Comparison of ENCODE assay signal across 18 mouse cellular contexts in the genomic region with DNA sequence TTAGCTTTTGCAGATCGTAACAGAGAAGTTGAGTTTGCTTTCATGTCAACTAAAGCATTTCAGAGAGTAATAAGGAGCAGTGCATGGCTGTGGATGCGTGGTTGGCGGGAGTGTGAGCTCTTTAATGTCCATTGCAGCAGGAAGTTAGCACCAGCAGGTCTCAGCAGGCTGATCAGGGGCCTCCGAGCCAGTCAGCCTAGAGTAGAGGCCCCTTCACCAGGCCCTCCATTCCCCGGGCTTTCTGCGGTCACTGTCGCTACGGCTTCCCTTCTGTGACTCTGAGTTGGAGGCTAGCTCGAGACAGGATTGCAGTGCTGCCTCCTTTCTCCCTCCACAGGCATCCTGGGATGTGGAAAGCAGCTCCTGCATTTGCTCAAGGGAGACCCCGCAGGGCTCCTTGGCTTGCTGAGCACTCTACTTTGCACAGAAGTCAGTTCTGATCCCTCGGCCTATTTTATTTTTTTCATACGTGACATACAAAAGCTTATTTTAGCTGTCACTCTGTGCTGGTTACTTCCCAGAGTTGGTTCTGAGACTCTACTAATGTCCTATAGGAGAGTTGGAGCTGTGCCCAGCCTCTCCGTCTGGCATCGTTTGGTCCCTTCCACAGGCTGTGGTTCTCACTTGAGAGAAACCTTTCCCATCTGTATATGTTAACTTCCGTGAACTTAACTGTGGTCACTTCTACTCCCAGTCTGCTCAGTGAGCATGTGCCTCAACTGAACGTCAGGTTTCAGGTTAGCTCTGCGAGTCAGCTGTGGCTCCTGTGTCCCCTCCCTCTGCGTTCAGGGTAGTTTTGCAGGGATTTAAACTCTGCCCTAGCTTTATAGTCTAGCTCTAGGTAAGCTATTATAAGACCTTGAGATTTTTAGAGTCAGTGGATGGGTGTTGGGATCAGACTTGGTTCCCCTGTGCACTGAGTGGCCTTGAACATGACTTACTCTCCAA. TPM values are rescaled to one million over a fixed set of nuclear protein-coding genes. Genes with fewer than 3 reads are reported as not detected.
A peak's percentile ranks its signal among the peaks of the same experiment; 100 is the strongest.
DNase-seq lines count a peak whose midpoint lies in the region; ATAC-seq and TF ChIP-seq lines count a peak whose summit lies in the region.
"Had no signal": no experiment of that assay in that cellular context is flagged by ENCODE, and none has a peak within 500 bp of the region (broad histone marks: within the 10 kb centered on the region; RNA-seq: fewer than 3 reads in every experiment).

No protein-coding gene starts in this region.

- no peaks in the 10 kb centered on the region for H3K27me3 ChIP-seq in embryonic facial prominence, embryonic 13.5 days
- H3K27me3 ChIP-seq in embryonic facial prominence, embryonic 10.5 days (replicated peaks; ENCODE audit: low read depth, poor library complexity, severe bottlenecking): no peaks in the 10 kb centered on the region
- H3K27me3 ChIP-seq in liver, embryonic 12.5 days (replicated peaks): no peaks in the 10 kb centered on the region
- no peaks in the 10 kb centered on the region for H3K27me3 ChIP-seq in liver, postnatal 0 days (ENCODE audit: insufficient read depth, low read length)
- H3K27me3 ChIP-seq in cerebellum, adult 2 months (ENCODE audit: control insufficient read depth, insufficient read depth, low read length): no peaks in the 10 kb centered on the region
- H3K27me3 ChIP-seq in liver, embryonic 13.5 days: no peaks in the 10 kb centered on the region
- H3K27me3 ChIP-seq: midbrain, embryonic 12.5 days; neural tube, embryonic 12.5 days had no signal

- no peak overlapping the region for H3K4me2 ChIP-seq in embryonic facial prominence, embryonic 13.5 days
- H3K4me2 ChIP-seq in liver, embryonic 12.5 days: peak overlapping the region; percentile 42
- no peak overlapping the region for H3K4me2 ChIP-seq in liver, postnatal 0 days (ENCODE audit: low read depth, low read length)
- peak overlapping the region; percentile 46 for H3K4me2 ChIP-seq in liver, embryonic 13.5 days
- H3K4me2 ChIP-seq: heart, embryonic 11.5 days; midbrain, embryonic 12.5 days; neural tube, embryonic 12.5 days had no signal

- H3K4me3 ChIP-seq in embryonic facial prominence, embryonic 13.5 days: no peak overlapping the region
- H3K4me3 ChIP-seq in embryonic facial prominence, embryonic 10.5 days: no peak overlapping the region
- H3K4me3 ChIP-seq in liver, embryonic 12.5 days: peak overlapping the region; percentile 6; the same call in 1 of the 2 replicates
- no peak overlapping the region for H3K4me3 ChIP-seq in liver, postnatal 0 days (ENCODE audit: low read depth, low read length)
- H3K4me3 ChIP-seq in cerebellum, adult 2 months (replicated peaks; ENCODE audit: insufficient read depth, low read depth, low read length): no peak overlapping the region
- peak overlapping the region; percentile 12 for H3K4me3 ChIP-seq in liver, embryonic 13.5 days (replicated peaks)
- H3K4me3 ChIP-seq: gastrocnemius, adult 2 months; midbrain, embryonic 12.5 days; neural tube, embryonic 12.5 days had no signal

- TF ChIP-seq POLR2A in cerebellum, adult 2 months (IDR thresholded peaks at IDR 0.05; ENCODE audit: borderline replicate concordance, insufficient read depth, low read length): no peak

- TF ChIP-seq EP300 in liver, postnatal 0 days (IDR thresholded peaks at IDR 0.05; ENCODE audit: low read depth): no peak

- WGBS in embryonic facial prominence, embryonic 13.5 days: 77% methylated on average over 18 of the region's 18 CpGs
- 88% methylated on average over 18 of the region's 18 CpGs for WGBS in embryonic facial prominence, embryonic 10.5 days
- 44% methylated on average over 18 of the region's 18 CpGs for WGBS in liver, embryonic 12.5 days (ENCODE audit: insufficient replicate concordance)
- 65% methylated on average over 18 of the region's 18 CpGs for WGBS in liver, postnatal 0 days (ENCODE audit: insufficient replicate concordance)
- 48% methylated on average over 18 of the region's 18 CpGs for WGBS in cerebellum, adult 2 months
- WGBS in liver, embryonic 13.5 days (ENCODE audit: insufficient replicate concordance): 47% methylated on average over 18 of the region's 18 CpGs

- no peak for ATAC-seq in embryonic facial prominence, embryonic 13.5 days (ENCODE audit: insufficient number of reproducible peaks, insufficient read depth, low FRiP score, low TSS enrichment, low read depth)
- ATAC-seq in liver, embryonic 12.5 days: no peak
- ATAC-seq in liver, postnatal 0 days: no peak
- no peak for ATAC-seq in liver, embryonic 13.5 days (ENCODE audit: low read depth)

- no peaks in the 10 kb centered on the region for H3K4me1 ChIP-seq in embryonic facial prominence, embryonic 13.5 days
- 0 out of 2 replicates have a peak, but pooled peaks cover under 1% of the 10 kb centered on the region for H3K4me1 ChIP-seq in embryonic facial prominence, embryonic 10.5 days
- H3K4me1 ChIP-seq in liver, embryonic 12.5 days: peaks cover 25% of the 10 kb centered on the region
- no peaks in the 10 kb centered on the region for H3K4me1 ChIP-seq in liver, postnatal 0 days (ENCODE audit: insufficient read depth)
- H3K4me1 ChIP-seq in cerebellum, adult 2 months (ENCODE audit: control insufficient read depth, insufficient read depth, low read length): peaks cover 8% of the 10 kb centered on the region; the same call in 1 of the 2 replicates
- peaks cover 14% of the 10 kb centered on the region for H3K4me1 ChIP-seq in liver, embryonic 13.5 days (replicated peaks)
- H3K4me1 ChIP-seq: midbrain, embryonic 12.5 days; neural tube, embryonic 12.5 days had no signal

- no peaks in the 10 kb centered on the region for H3K9me3 ChIP-seq in embryonic facial prominence, embryonic 13.5 days
- H3K9me3 ChIP-seq in embryonic facial prominence, embryonic 10.5 days: no peaks in the 10 kb centered on the region
- no peaks in the 10 kb centered on the region for H3K9me3 ChIP-seq in liver, embryonic 12.5 days (replicated peaks)
- H3K9me3 ChIP-seq in liver, postnatal 0 days (ENCODE audit: low read length): no peaks in the 10 kb centered on the region
- no peaks in the 10 kb centered on the region for H3K9me3 ChIP-seq in liver, embryonic 13.5 days (replicated peaks)
- H3K9me3 ChIP-seq: midbrain, embryonic 12.5 days; neural tube, embryonic 12.5 days had no signal

- no peak for TF ChIP-seq CTCF in liver, postnatal 0 days (IDR thresholded peaks at IDR 0.05; ENCODE audit: low read depth)
- no peak for TF ChIP-seq CTCF in cerebellum, adult 2 months (IDR thresholded peaks at IDR 0.05; ENCODE audit: borderline replicate concordance, insufficient read depth, low read depth, low read length)

- DNase-seq in embryonic facial prominence, embryonic 10.5 days (ENCODE audit: low spot score): no peak
- DNase-seq in liver, postnatal 0 days: no peak
- peak; percentile 59 to 68 for DNase-seq in cerebellum, adult 2 months
- DNase-seq in liver, embryonic 13.5 days: no peak
- DNase-seq in gastrocnemius, adult 18-20 months (ENCODE audit: low spot score): no peak
- DNase-seq in adrenal gland, adult 2 months: no peak
- DNase-seq: adrenal gland, postnatal 14 days; gastrocnemius, adult 2 months; heart, postnatal 4 days; kidney, postnatal 10 days; layer of hippocampus, adult 9-11 months; lung, adult 2 months; retina, postnatal 1 day had no signal

- H3K36me3 ChIP-seq in embryonic facial prominence, embryonic 13.5 days: no peaks in the 10 kb centered on the region
- no peaks in the 10 kb centered on the region for H3K36me3 ChIP-seq in embryonic facial prominence, embryonic 10.5 days (replicated peaks)
- H3K36me3 ChIP-seq in liver, embryonic 12.5 days: no peaks in the 10 kb centered on the region
- peaks cover 19% of the 10 kb centered on the region for H3K36me3 ChIP-seq in liver, postnatal 0 days (replicated peaks; ENCODE audit: insufficient read depth, low read length)
- H3K36me3 ChIP-seq in liver, embryonic 13.5 days: no peaks in the 10 kb centered on the region
- H3K36me3 ChIP-seq: midbrain, embryonic 12.5 days; neural tube, embryonic 12.5 days had no signal

- no peak overlapping the region for H3K9ac ChIP-seq in embryonic facial prominence, embryonic 13.5 days
- H3K9ac ChIP-seq in liver, embryonic 12.5 days: peak overlapping the region; percentile 35; the same call in 1 of the 2 replicates
- H3K9ac ChIP-seq in liver, postnatal 0 days (replicated peaks): no peak overlapping the region
- peak overlapping the region; percentile 39; the same call in 1 of the 2 replicates for H3K9ac ChIP-seq in liver, embryonic 13.5 days
- H3K9ac ChIP-seq: midbrain, embryonic 12.5 days; neural tube, embryonic 12.5 days had no signal

- peak overlapping the region; percentile 28; the same call in 1 of the 2 replicates for H3K27ac ChIP-seq in embryonic facial prominence, embryonic 13.5 days
- H3K27ac ChIP-seq in embryonic facial prominence, embryonic 10.5 days (replicated peaks): no peak overlapping the region
- no peak overlapping the region for H3K27ac ChIP-seq in liver, embryonic 12.5 days
- H3K27ac ChIP-seq in liver, postnatal 0 days (ENCODE audit: low read depth): no peak overlapping the region
- H3K27ac ChIP-seq in cerebellum, adult 2 months (ENCODE audit: insufficient read depth, low read length): no peak overlapping the region
- H3K27ac ChIP-seq in liver, embryonic 13.5 days: no peak overlapping the region
- H3K27ac ChIP-seq: gastrocnemius, adult 2 months; midbrain, embryonic 12.5 days; neural tube, embryonic 12.5 days had no signal

RNA-seq across cellular contexts. Expression of a gene that starts 36.0 kb away (rescaled TPM):
- polyA plus RNA-seq in embryonic facial prominence, embryonic 13.5 days (2015; fragmentation: Nextera tagmentation; extraction: Ambion mirVana): 12.6 and 13.7 TPM in 2 replicates
- 6.6 and 8.1 TPM in 2 replicates for polyA plus RNA-seq in embryonic facial prominence, embryonic 10.5 days (2016; fragmentation: Nextera tagmentation; extraction: Ambion mirVana)
- polyA plus RNA-seq in liver, embryonic 12.5 days (2016; fragmentation: Nextera tagmentation; extraction: Ambion mirVana): 5.6 and 6.6 TPM in 2 replicates
- polyA plus RNA-seq in liver, postnatal 0 days (2015; fragmentation: Nextera tagmentation; extraction: Ambion mirVana): 6.1 and 6.8 TPM in 2 replicates
- polyA plus RNA-seq in cerebellum, adult 2 months (2012; rRNA removed): 82.6 and 88.4 TPM in 2 replicates
- polyA plus RNA-seq in liver, embryonic 13.5 days (2015; fragmentation: Nextera tagmentation; extraction: Ambion mirVana): 4.3 TPM in 2 replicates
- 1 to 10 TPM; 5.0 to 6.7 TPM for total RNA-seq in gastrocnemius, adult 18-20 months (2021)
- total RNA-seq in adrenal gland, adult 2 months (2021): 10 to 100 TPM; 14.6 to 18.1 TPM
- 8.9 TPM in 2 replicates for polyA plus RNA-seq in adrenal gland, adult 2 months (2012; rRNA removed)

Comparison
In these comparisons a context has a peak if more than half of its experiments do, and no peak if none do; other contexts are left out.
1. H3K4me2 ChIP-seq: peak in liver, embryonic 12.5 days (single experiment) and liver, embryonic 13.5 days (single experiment); none in embryonic facial prominence, embryonic 13.5 days (single experiment) and liver, postnatal 0 days (single experiment).
2. H3K4me3 ChIP-seq: peak in liver, embryonic 12.5 days (single experiment) and liver, embryonic 13.5 days (single experiment); none in embryonic facial prominence, embryonic 13.5 days (single experiment), embryonic facial prominence, embryonic 10.5 days (single experiment), liver, postnatal 0 days (single experiment) and cerebellum, adult 2 months (single experiment).
3. H3K9ac ChIP-seq: peak in liver, embryonic 12.5 days (single experiment) and liver, embryonic 13.5 days (single experiment); none in embryonic facial prominence, embryonic 13.5 days (single experiment) and liver, postnatal 0 days (single experiment).
4. DNase-seq: peak in cerebellum, adult 2 months (2 of 2); none in embryonic facial prominence, embryonic 10.5 days (single experiment), liver, postnatal 0 days (single experiment), liver, embryonic 13.5 days (single experiment), gastrocnemius, adult 18-20 months (single experiment) and adrenal gland, adult 2 months (single experiment).